Mouse (Mus musculus) spleen, adult 12 weeks (tissue): ENCODE results near the gene Nsg1.

Source experiments
- DNase-seq: peaks from one replicate; pipeline ENCODE4 v3.0.0; 2022; ENCODE audit warnings: low spot score

The Nsg1 gene

GRCm38 (mm10) chr5:38140893-38141292 lies 18.8 kb downstream of the Nsg1 start:
- no peak for DNase-seq

GRCm38 (mm10) chr5:38137163-38137562 lies 22.5 kb downstream of the Nsg1 start:
- DNase-seq, result no peak

GRCm38 (mm10) chr5:38136247-38136646 lies 23.5 kb downstream of the Nsg1 start:
- DNase-seq, result no peak

GRCm38 (mm10) chr5:38129339-38129738 lies 30.4 kb downstream of the Nsg1 start:
- no peak for DNase-seq

GRCm38 (mm10) chr5:38126519-38127306 lies 33.0 kb downstream of the Nsg1 start:
- DNase-seq, result no peak

GRCm38 (mm10) chr5:38121699-38122098 lies 38.0 kb downstream of the Nsg1 start:
- DNase-seq, result no peak

- no peak for DNase-seq
These were observed 40.4 kb downstream of the Nsg1 start for GRCm38 (mm10) chr5:38119268-38119667.

GRCm38 (mm10) chr5:38117056-38117455 lies 42.7 kb downstream of the Nsg1 start:
- no peak for DNase-seq

- DNase-seq, result no peak
These were observed 45.2 kb downstream of the Nsg1 start for GRCm38 (mm10) chr5:38114526-38114925.

GRCm38 (mm10) chr5:38106807-38107206 lies 52.9 kb downstream of the Nsg1 start:
- no peak for DNase-seq

GRCm38 (mm10) chr5:38106080-38106697 lies 53.5 kb downstream of the Nsg1 start:
- DNase-seq, result no peak

- DNase-seq, result no peak
These were observed 56.8 kb downstream of the Nsg1 start for GRCm38 (mm10) chr5:38102945-38103344.

- no peak for DNase-seq
These were observed 60.5 kb downstream of the Nsg1 start for GRCm38 (mm10) chr5:38099139-38099676.

GRCm38 (mm10) chr5:38097501-38098093 lies 62.1 kb downstream of the Nsg1 start:
- no peak for DNase-seq

GRCm38 (mm10) chr5:38094331-38094730 lies 65.4 kb downstream of the Nsg1 start:
- DNase-seq, result no peak

GRCm38 (mm10) chr5:38091966-38092304 lies 67.8 kb downstream of the Nsg1 start:
- no peak for DNase-seq

- no peak for DNase-seq
These were observed 68.4 kb downstream of the Nsg1 start for GRCm38 (mm10) chr5:38091046-38091965.

GRCm38 (mm10) chr5:38090581-38090980 lies 69.1 kb downstream of the Nsg1 start:
- no peak for DNase-seq

- no peak for DNase-seq
These were observed 69.6 kb downstream of the Nsg1 start for GRCm38 (mm10) chr5:38090111-38090510.
